Mouse (Mus musculus) heart, postnatal 0 days (tissue): ENCODE results near the gene Tsks.

Source experiments
- CTCF ChIP-seq: IDR thresholded peaks from 2 replicates; pipeline ENCODE4 v1.5.1; 2016; ENCODE audit warnings: antibody characterized with exemption, control low read depth, low read depth
- EP300 ChIP-seq: IDR thresholded peaks from 2 replicates; pipeline ENCODE4 v1.6.1; 2016; ENCODE audit warnings: antibody characterized with exemption, low read depth

DNA sequence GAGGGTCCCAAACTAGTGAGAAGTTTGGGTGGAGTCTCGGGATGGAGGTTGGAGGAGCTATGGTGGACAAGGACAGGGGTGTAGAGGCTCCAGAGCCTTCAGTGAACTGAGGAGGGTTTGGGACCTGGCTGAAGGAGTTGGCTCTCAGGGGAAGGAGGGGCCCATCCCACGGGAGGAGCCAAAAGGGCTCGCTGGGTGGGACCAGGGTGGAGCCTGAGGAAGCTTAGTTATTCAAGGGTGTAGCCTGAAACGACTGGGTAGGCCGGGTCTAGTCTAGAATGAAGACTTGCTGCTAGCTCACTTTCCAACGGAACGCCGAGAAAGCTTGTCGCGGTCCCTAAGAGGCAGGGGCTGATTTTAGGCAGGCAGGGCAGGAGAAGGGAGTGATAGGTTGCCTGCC, 9.0 kb downstream of the Tsks start:
- TF ChIP-seq CTCF: no peak
- no peak for TF ChIP-seq EP300
